Mouse (Mus musculus) heart, embryonic 12.5 days (tissue): ENCODE measurements around the gene Sdhd. TPM values are rescaled to one million over a fixed set of nuclear protein-coding genes. Genes with fewer than 3 reads are reported as not detected.

ENCODE experiments used
- ATAC-seq: fragments of 200-750 bp; cut with Nextera tagmentation; 2 replicates; pipeline ENCODE4 v1.8.0; 2017; ENCODE audit warnings: moderate TSS enrichment, moderate library complexity; ENCODE audit not compliant: insufficient number of reproducible peaks, low FRiP score
- H3K27ac ChIP-seq: fragments of 300-500 bp; sonication (generic); 2 replicates; pipeline ENCODE4 v1.5.1; 2016; ENCODE audit warnings: mild to moderate bottlenecking, moderate library complexity; ENCODE audit not compliant: poor library complexity, severe bottlenecking
- H3K27me3 ChIP-seq: fragments of 300-500 bp; sonication (generic); replicated peaks from 2 replicates; pipeline ENCODE4 v1.6.1; 2016; ENCODE audit warnings: mild to moderate bottlenecking, moderate library complexity
- H3K36me3 ChIP-seq: fragments of 300-500 bp; sonication (generic); 2 replicates; pipeline ENCODE4 v1.6.1; 2016; ENCODE audit warnings: mild to moderate bottlenecking, moderate library complexity
- H3K4me1 ChIP-seq: fragments of 300-500 bp; sonication (generic); replicated peaks from 2 replicates; pipeline ENCODE4 v1.6.1; 2016; ENCODE audit warnings: mild to moderate bottlenecking
- H3K4me2 ChIP-seq: fragments of 300-500 bp; sonication (generic); 2 replicates; pipeline ENCODE4 v1.6.1; 2016; ENCODE audit warnings: mild to moderate bottlenecking, moderate library complexity
- H3K4me3 ChIP-seq: fragments of 300-500 bp; sonication (generic); 2 replicates; pipeline ENCODE4 v1.5.1; 2016; ENCODE audit warnings: mild to moderate bottlenecking
- H3K9ac ChIP-seq: fragments of 300-500 bp; sonication (generic); 2 replicates; pipeline ENCODE4 v1.6.1; 2016; ENCODE audit warnings: mild to moderate bottlenecking, moderate library complexity
- H3K9me3 ChIP-seq: fragments of 300-500 bp; sonication (generic); replicated peaks from 2 replicates; pipeline ENCODE4 v1.6.1; 2016; ENCODE audit warnings: mild to moderate bottlenecking, moderate library complexity
- WGBS: fragments of 180-500 bp; shearing (Covaris S2); methylation state at CpG from one replicate; pipeline ENCODE4 v1.1.7; 2016; 5-methylcytosine and 5-hydroxymethylcytosine counted together
- polyA plus RNA-seq: library from polyadenylated mRNA; unstranded; fragments of >200 nt; fragmentation: Nextera tagmentation; extraction: Ambion mirVana; gene quantifications from 2 replicates; pipeline ENCODE4 v1.2.1, GENCODE M21; 2016

The Sdhd gene
- polyA plus RNA-seq, 1 experiment from 2014 or later = 575 TPM

DNA sequence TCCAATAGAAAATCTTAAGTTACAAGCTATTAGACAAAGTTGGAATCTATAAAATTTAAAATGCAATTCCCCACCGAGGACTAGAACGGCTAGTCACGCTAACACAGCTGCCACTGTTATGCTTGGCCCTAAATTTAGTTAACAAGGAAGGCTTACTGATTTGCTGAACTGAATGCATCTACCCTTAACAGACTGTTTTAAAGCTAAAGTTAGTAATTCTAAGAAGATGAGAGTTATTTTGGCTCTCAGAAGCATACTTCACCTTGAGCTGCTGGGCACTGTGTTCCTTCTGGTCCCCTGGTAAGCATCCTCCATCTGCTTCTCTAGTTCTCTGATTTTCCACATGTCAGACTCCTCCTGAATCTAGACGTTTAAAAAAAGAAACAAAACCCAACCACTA is 8.5 kb upstream of the Sdhd start:
- H3K27me3 ChIP-seq = no peaks in the 10 kb centered on the region
- H3K4me2 ChIP-seq = no peak overlapping the region
- H3K9ac ChIP-seq = no peak overlapping the region
- no peak for ATAC-seq
- H3K4me3 ChIP-seq = no peak overlapping the region
- peaks cover 8% of the 10 kb centered on the region for H3K4me1 ChIP-seq
- H3K36me3 ChIP-seq = peaks cover 71% of the 10 kb centered on the region
- 89% methylated on average over 4 of the region's 4 CpGs for WGBS
- no peaks in the 10 kb centered on the region for H3K9me3 ChIP-seq
- H3K27ac ChIP-seq = no peak overlapping the region

- Histone ChIP-seq H3K4me2 (peak overlapping the region; percentile 76), H3K9me3 (no peaks in the 10 kb centered on the region), H3K9ac (peak overlapping the region; percentile 91), H3K4me3 (peak overlapping the region; percentile 91), H3K27ac (peak overlapping the region; percentile 91), H3K36me3 (peaks cover 47% of the 10 kb centered on the region), H3K4me1 (peaks cover 37% of the 10 kb centered on the region), H3K27me3 (no peaks in the 10 kb centered on the region)
- ATAC-seq = peak; percentile 8
- 4% methylated on average over 6 of the region's 6 CpGs for WGBS
Measured at GRCm38 (mm10) chr9:50604338-50604737, 726 bp upstream of the Sdhd start.

GRCm38 (mm10) chr9:50603998-50604324 is 349 bp upstream of the Sdhd start:
- peaks cover 48% of the 10 kb centered on the region for H3K36me3 ChIP-seq
- no peaks in the 10 kb centered on the region for H3K9me3 ChIP-seq
- H3K4me3 ChIP-seq = peak overlapping the region; percentile 91
- ATAC-seq = peak; percentile 87
- no peaks in the 10 kb centered on the region for H3K27me3 ChIP-seq
- H3K9ac ChIP-seq = peak overlapping the region; percentile 91
- peaks cover 37% of the 10 kb centered on the region for H3K4me1 ChIP-seq
- H3K27ac ChIP-seq = peak overlapping the region; percentile 91
- WGBS = 0% methylated on average over 24 of the region's 24 CpGs
- H3K4me2 ChIP-seq = peak overlapping the region; percentile 76

GRCm38 (mm10) chr9:50602055-50602845 is 1.4 kb downstream of the Sdhd start:
- H3K27ac ChIP-seq = 0 out of 2 replicates have a peak overlapping the region, but pooled peaks have one; percentile 43
- no peaks in the 10 kb centered on the region for H3K27me3 ChIP-seq
- ATAC-seq = no peak
- H3K9ac ChIP-seq = peak overlapping the region; percentile 91
- peak overlapping the region; percentile 91 for H3K4me3 ChIP-seq
- 72% methylated on average over 7 of the region's 7 CpGs for WGBS
- peak overlapping the region; percentile 76 for H3K4me2 ChIP-seq
- peaks cover 37% of the 10 kb centered on the region for H3K4me1 ChIP-seq
- peaks cover 50% of the 10 kb centered on the region for H3K36me3 ChIP-seq
- H3K9me3 ChIP-seq = no peaks in the 10 kb centered on the region

DNA sequence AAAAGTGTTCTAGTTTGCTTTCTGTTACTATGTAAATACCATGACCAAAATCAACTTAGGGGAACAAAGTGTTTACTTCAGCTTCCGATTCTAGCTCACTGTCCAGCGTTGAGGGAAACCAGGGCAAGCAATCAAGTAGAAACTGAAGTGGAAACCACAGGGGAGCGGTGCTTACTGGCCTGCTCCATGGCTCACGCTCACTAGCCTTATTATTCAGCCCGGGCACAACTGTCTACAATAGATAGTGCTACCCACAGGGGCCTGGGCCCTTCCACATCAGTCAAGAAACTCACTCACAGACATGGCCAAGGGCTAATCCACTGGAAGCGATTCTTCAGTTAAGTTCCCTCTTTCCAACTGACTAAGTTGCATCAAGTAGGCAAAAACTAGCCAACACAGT is 2.1 kb downstream of the Sdhd start:
- peak overlapping the region; percentile 76 for H3K4me2 ChIP-seq
- H3K36me3 ChIP-seq = peaks cover 51% of the 10 kb centered on the region
- H3K27ac ChIP-seq = peak overlapping the region; percentile 6; the same call in 1 of the 2 replicates
- 65% methylated on average over 6 of the region's 6 CpGs for WGBS
- peaks cover 37% of the 10 kb centered on the region for H3K4me1 ChIP-seq
- no peaks in the 10 kb centered on the region for H3K27me3 ChIP-seq
- H3K4me3 ChIP-seq = peak overlapping the region; percentile 91
- ATAC-seq = no peak
- H3K9ac ChIP-seq = peak overlapping the region; percentile 35
- H3K9me3 ChIP-seq = no peaks in the 10 kb centered on the region

DNA sequence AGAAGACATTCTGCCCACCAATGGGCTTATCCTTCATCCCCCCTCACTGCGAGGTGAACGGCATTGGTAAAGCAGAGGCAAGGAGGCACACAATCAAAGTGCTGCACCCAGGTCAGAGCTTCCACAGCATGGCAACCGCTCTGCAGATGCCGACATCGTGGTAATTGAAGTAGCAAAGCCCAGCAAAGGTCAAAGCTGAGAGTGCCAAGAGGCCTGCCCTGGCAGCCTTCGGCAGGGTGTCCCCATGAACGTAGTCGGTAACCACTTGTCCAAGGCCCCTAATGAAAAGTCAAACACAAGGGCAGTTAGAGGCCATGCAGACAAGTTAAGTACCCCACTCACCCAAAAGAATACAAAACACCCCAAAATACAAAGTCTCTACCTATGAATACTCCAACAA is 6.6 kb downstream of the Sdhd start:
- Histone ChIP-seq H3K36me3 (peaks cover 55% of the 10 kb centered on the region), H3K27me3 (no peaks in the 10 kb centered on the region), H3K9ac (no peak overlapping the region), H3K4me1 (peaks cover 17% of the 10 kb centered on the region), H3K4me3 (no peak overlapping the region), H3K27ac (no peak overlapping the region), H3K9me3 (no peaks in the 10 kb centered on the region), H3K4me2 (no peak overlapping the region)
- no peak for ATAC-seq
- 92% methylated on average over 8 of the region's 8 CpGs for WGBS

DNA sequence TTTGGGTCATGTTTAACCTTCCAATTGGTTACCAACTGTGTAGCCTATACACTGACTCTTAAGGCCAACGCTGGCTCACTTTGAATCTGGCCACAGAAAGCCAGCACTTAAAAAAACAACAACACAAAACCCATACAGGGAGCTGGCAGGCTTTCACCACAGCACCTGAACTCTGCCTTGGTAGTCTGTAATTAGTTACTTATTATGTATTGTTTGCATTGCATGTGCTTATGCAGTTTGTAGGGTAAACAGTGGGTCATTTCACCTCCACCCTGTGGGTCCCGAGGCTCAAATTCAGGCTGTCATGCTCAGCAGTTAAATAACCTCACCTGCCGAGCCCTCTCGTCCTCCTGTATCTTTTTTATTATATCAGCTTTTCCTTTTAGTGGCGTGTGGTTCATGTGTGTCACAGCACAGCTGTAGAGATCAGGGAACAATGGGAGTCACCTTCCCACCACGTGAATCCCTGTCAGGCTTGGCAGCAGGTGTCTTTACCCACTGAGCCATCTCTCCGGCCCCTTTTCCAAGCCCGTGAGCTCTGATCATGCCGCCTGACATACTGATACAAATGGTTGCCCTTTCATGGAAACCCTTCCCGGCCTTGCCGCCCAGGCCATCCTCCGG is 8.7 kb downstream of the Sdhd start:
- peaks cover 48% of the 10 kb centered on the region for H3K36me3 ChIP-seq
- 74% methylated on average over 12 of the region's 12 CpGs for WGBS

GRCm38 (mm10) chr9:50593544-50593943 is 10.1 kb downstream of the Sdhd start:
- WGBS = 76% methylated on average over 3 of the region's 3 CpGs
- Histone ChIP-seq H3K4me2 (no peak overlapping the region), H3K27ac (no peak overlapping the region), H3K9me3 (no peaks in the 10 kb centered on the region), H3K36me3 (peaks cover 37% of the 10 kb centered on the region), H3K27me3 (no peaks in the 10 kb centered on the region), H3K9ac (no peak overlapping the region), H3K4me3 (no peak overlapping the region), H3K4me1 (no peaks in the 10 kb centered on the region)
- ATAC-seq = no peak

More for the DNA sequence above, 8.7 kb downstream of the Sdhd start:
- Histone ChIP-seq H3K9me3 (no peaks in the 10 kb centered on the region), H3K4me2 (no peak overlapping the region), H3K4me1 (no peaks in the 10 kb centered on the region), H3K4me3 (no peak overlapping the region), H3K27ac (no peak overlapping the region), H3K9ac (no peak overlapping the region), H3K27me3 (no peaks in the 10 kb centered on the region)
- no peak for ATAC-seq

DNA sequence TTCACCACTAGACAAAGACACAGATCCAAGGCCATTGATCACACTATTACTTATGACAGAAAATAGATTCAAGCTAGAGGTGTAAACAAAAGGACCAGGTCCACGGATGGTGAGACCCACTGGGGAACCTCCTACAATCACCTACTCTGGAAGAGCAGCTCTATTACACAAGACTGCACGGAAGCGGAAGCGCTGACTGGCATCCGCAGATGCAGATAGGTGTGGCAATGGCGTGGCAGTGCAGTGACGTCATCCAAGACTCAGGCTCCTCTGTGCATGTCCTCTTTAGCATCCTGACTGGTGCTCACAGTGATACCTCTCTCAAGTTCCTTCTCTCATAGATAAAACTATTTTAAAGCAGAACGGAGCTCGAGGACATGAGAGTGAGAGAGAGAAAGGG is 10.7 kb downstream of the Sdhd start:
- Histone ChIP-seq H3K4me1 (no peaks in the 10 kb centered on the region), H3K4me3 (no peak overlapping the region), H3K27me3 (no peaks in the 10 kb centered on the region), H3K36me3 (peaks cover 31% of the 10 kb centered on the region), H3K9me3 (no peaks in the 10 kb centered on the region), H3K9ac (no peak overlapping the region), H3K4me2 (no peak overlapping the region), H3K27ac (no peak overlapping the region)
- ATAC-seq = no peak
- WGBS = 87% methylated on average over 9 of the region's 9 CpGs

GRCm38 (mm10) chr9:50590856-50591518 is 12.6 kb downstream of the Sdhd start:
- Histone ChIP-seq H3K27me3 (no peaks in the 10 kb centered on the region), H3K27ac (no peak overlapping the region), H3K4me2 (no peak overlapping the region), H3K9me3 (no peaks in the 10 kb centered on the region), H3K36me3 (peaks cover 13% of the 10 kb centered on the region), H3K4me1 (no peaks in the 10 kb centered on the region), H3K9ac (no peak overlapping the region), H3K4me3 (no peak overlapping the region)
- 75% methylated on average over 10 of the region's 10 CpGs for WGBS
- no peak for ATAC-seq

GRCm38 (mm10) chr9:50586955-50587354 is 16.7 kb downstream of the Sdhd start:
- no peak overlapping the region for H3K9ac ChIP-seq
- WGBS = 59% methylated on average over 4 of the region's 4 CpGs
- no peak overlapping the region for H3K27ac ChIP-seq
- H3K36me3 ChIP-seq = no peaks in the 10 kb centered on the region
- no peak overlapping the region for H3K4me3 ChIP-seq
- no peaks in the 10 kb centered on the region for H3K9me3 ChIP-seq
- no peaks in the 10 kb centered on the region for H3K27me3 ChIP-seq
- H3K4me2 ChIP-seq = no peak overlapping the region
- ATAC-seq = no peak
- H3K4me1 ChIP-seq = no peaks in the 10 kb centered on the region
